Mouse (Mus musculus) MEL (cell line): ENCODE results near the gene Mbtd1.

ENCODE experiments used
- CTCF ChIP-seq, 3 experiments: IDR thresholded peaks in 2 of 3; conservative IDR thresholded peaks in 1 of 3; 2 replicates each; pipeline ENCODE4 v1.5.1; 2011 to 2012; ENCODE audit warnings: low read length in 3 of 3, low read depth in 2 of 3, mild to moderate bottlenecking in 2 of 3, improper control_type of control experiment in 1 of 3, inconsistent platforms in 1 of 3, mixed read lengths in 1 of 3, moderate library complexity in 1 of 3; ENCODE audit not compliant: control insufficient read depth in 1 of 3, insufficient read depth in 1 of 3, poor library complexity in 1 of 3, severe bottlenecking in 1 of 3
- JUND ChIP-seq: IDR thresholded peaks from 2 replicates; pipeline ENCODE4 v1.6.1; 2011; ENCODE audit warnings: low read depth, mild to moderate bottlenecking, improper control_type of control experiment, low read length
- MAFK ChIP-seq: IDR thresholded peaks from 2 replicates; pipeline ENCODE4 v1.6.1; 2011; ENCODE audit warnings: low read depth, mild to moderate bottlenecking, low read length, improper control_type of control experiment, borderline replicate concordance
- RCOR1 ChIP-seq: IDR thresholded peaks from 2 replicates; pipeline ENCODE4 v1.6.1; 2012; ENCODE audit warnings: low read depth, mild to moderate bottlenecking, inconsistent platforms, low read length, improper control_type of control experiment
- TAL1 ChIP-seq: IDR thresholded peaks from 2 replicates; pipeline ENCODE4 v1.6.1; 2012; ENCODE audit warnings: mild to moderate bottlenecking, inconsistent platforms, low read length, moderate library complexity, mixed read lengths

- TF ChIP-seq CTCF (IDR thresholded peaks at IDR 0.05 in 2 of 3, conservative IDR thresholded peaks at IDR 0.05 in 1 of 3; ENCODE audit: control insufficient read depth in 1 of 3, insufficient read depth in 1 of 3, low read depth in 2 of 3, low read length in 3 of 3, poor library complexity in 1 of 3, severe bottlenecking in 1 of 3) (no peak), TAL1 (no peak), RCOR1 (no peak), MAFK (no peak), JUND (no peak)
These were observed 26.0 kb downstream of the Mbtd1 start for GRCm38 (mm10) chr11:93911603-93912002.
